Mouse (Mus musculus) lung, postnatal 0 days (tissue): ENCODE measurements around the gene Rab43.

Source experiments
- CTCF ChIP-seq: IDR thresholded peaks from 2 replicates; pipeline ENCODE4 v1.5.1; 2016; ENCODE audit warnings: antibody characterized with exemption, mild to moderate bottlenecking
- EP300 ChIP-seq: IDR thresholded peaks from 2 replicates; pipeline ENCODE4 v1.6.1; 2016; ENCODE audit warnings: antibody characterized with exemption, mild to moderate bottlenecking, control low read depth

DNA sequence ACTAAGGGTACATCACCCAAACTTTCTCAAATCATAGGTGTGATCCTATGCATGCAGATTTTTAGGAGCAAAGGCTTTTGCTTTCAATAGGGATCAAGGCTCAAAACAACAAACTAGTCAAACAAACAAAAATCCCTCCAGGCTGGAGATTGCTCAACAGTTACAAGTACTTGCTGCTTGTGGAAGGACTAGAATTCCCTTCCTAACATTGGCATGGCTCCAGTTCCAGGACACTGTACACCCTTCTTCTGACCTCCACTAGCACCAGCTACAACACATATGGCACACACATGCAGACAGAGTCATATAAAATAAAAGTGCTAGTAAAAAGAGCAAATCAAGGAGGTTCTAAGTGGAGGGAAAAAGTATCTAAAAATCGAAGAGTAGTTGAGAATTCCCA lies 34.8 kb upstream of the Rab43 start:
- TF ChIP-seq CTCF: no peak
- TF ChIP-seq EP300: no peak
